Mouse (Mus musculus) brain, embryonic 18.5 days (tissue): ENCODE measurements at regions not wholly inside any gene's neighbourhood (a gene's known extent, or its start where the extent isn't known, plus 50 kb on each side); places are given as distances from the start of the nearest gene placed in this dataset.

Experiments
- DNase-seq: peaks from one replicate; pipeline ENCODE4 v3.0.0-alpha.2; 2012; ENCODE audit warnings: low read depth, low spot score

- DNase-seq, result no peak
Observed at GRCm38 (mm10) chr10:126748696-126749466, 152.3 kb downstream of the Atp23 start.

DNA sequence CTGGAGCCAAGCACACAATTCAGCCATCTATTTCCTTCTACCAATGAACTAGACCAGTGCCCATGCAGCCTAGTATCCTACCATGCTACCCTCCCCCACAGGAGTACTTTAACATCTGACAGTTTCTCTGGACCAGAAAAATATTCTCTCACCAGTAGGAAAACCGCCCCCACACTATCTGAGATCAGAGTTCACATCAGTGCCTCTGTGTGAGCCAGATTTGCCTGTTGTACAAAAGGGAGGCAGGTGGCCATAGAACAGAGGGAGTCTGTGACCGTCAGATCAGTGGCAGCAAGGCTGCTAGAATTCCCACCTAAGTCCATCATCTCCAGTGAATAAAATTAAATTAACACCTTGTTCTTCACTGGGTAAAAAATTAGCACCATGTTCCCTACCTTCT lies 166.5 kb downstream of the Atp23 start:
- no peak for DNase-seq

DNA sequence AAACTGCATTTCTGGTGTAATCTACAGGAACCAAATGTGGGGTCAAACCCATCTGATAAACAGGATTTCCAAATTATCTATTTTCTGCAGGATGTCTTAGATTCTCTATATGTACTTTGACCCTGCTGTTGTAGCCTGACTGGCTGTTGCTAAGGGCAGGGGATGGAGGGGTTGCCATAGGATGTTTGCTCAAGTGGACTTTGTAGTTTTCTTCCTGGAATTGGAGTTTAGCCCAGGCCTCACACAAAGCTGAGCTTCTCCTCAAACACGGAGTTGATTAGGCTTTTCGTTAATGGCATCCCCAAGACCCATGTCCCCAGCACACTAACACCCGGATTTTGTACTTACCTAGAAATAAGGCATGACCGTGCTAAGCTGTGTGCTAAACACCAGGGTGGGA lies 173.3 kb downstream of the Atp23 start:
- no peak for DNase-seq

- DNase-seq, result no peak
Observed at GRCm38 (mm10) chr10:126717961-126718360, 183.2 kb downstream of the Atp23 start.

DNA sequence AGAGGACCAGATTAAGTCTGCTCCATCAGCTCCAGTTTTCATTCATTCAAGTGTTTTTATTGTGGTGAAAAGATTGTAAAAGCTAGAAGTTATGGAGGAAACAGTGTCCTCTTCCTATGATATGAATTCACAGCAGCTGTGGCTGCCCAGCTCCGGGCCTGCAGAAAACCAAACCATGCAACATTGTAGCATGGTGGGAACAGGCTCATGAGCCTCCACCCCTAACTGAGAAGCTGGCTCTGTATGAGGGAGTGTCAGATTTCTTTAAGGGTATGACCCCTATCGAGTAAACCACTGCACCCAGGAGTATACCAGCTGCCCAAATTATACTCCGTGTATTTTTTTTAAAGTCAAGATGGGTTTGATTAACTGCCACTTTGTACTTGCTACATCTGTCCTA lies 189.4 kb downstream of the Atp23 start:
- DNase-seq, result no peak

GRCm38 (mm10) chr10:126709219-126709917 lies 191.8 kb downstream of the Atp23 start:
- DNase-seq, result peak; percentile 30

DNA sequence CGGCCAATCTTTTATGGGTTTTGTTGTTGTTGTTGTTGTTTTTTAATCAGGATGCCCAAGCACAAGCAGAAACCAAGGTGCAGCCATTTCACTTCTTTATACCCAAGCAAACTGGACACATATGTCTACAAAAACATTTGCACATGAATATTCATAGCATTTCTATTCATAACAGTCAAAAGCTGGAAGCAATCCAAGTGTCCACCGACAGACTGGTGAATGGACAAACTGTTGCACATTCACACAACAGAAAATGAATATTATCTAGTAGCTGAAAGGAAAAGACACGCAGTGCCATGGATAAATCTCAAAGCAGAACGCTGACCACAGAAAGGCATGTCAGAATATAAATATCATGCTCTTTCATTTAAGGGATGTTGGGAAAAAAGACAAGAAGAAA lies 192.4 kb downstream of the Atp23 start:
- peak; percentile 30 for DNase-seq

DNA sequence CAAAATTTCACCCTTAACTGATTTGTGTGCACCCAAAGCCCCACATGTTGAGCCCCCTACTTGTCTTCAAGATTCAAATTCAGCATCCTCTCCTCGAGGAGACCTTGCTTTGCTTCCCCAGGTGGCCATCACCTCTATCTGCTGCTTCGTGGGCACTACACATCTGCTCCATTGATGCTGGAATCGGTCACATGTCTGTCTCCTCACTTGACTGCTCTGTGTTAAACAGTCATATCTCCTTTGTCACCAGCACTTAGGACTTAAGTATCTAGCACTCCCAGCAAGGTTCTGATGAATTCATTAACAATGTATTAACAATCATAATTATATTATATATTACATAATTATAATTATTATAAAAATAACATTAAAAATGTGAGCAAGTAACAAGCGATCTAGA lies 192.9 kb downstream of the Atp23 start:
- DNase-seq, result no peak

GRCm38 (mm10) chr10:126697086-126697485 lies 204.1 kb downstream of the Atp23 start:
- no peak for DNase-seq

DNA sequence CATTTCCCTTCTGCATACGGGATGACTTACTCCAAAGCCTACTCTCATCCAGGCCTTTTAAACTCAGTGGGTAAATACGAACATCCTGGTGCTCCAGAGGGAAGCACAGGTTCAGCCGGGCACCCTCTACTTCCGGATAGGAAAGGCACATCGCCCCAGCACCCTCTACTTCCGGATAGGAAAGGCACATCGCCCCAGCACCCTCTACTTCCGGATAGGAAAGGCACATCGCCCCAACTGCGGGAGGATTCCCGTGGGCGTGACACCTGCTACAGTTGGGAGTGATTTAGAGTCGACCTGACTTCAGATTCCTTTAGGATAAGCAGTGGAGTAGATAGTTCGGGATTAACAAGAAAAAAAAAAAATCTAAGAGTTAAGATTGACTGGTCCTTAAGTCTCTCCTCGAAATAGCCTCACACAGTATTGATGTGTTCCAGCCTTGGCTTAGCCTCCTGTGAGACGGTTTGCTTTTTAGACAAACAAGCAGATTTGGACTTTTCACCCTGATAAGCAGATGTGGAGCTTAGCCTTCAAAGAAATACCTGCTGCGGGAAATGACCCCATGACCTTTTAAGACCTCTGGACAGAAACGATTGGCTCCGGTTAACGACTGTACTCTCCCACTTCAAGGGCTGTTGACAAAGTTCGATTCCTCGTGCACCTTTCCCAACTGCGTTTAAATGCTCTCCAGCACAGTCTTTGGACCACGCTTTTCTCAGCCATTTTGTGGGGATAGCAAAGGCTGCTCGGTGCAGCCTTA lies 210.1 kb downstream of the Atp23 start:
- no peak for DNase-seq

- DNase-seq, result no peak
Observed at GRCm38 (mm10) chr10:126680275-126681184, 220.6 kb downstream of the Atp23 start.

GRCm38 (mm10) chr10:126679224-126680120 lies 221.7 kb downstream of the Atp23 start:
- no peak for DNase-seq

- DNase-seq, result no peak
Observed at GRCm38 (mm10) chr10:126673437-126673836, 227.7 kb downstream of the Atp23 start.

GRCm38 (mm10) chr10:126664408-126665083 lies 236.6 kb downstream of the Atp23 start:
- no peak for DNase-seq

- DNase-seq, result no peak
Observed at GRCm38 (mm10) chr10:126663461-126664013, 237.6 kb downstream of the Atp23 start.

- DNase-seq, result no peak
Observed at GRCm38 (mm10) chr10:126662765-126663164, 238.4 kb downstream of the Atp23 start.

GRCm38 (mm10) chr10:126661095-126661615 lies 240.0 kb downstream of the Atp23 start:
- no peak for DNase-seq

DNA sequence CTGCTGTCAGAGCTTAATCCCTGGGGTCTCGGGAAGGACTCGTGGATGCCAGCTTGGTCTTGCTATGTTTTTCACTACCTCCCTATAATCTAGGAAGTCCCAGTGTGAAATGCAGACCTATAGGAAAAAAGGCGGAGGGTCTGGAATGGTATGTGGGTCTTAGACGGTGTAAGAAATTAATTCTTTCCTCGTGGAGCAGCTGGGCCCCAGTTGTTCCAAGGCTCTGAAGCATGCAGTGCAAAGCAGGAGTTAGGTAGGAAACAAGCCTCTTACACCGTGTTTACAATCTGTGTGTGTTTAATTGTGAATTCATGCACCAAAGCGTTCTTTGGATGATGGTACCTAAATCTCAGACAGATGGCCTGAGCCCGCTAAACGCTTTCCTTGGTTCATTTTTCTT lies 241.1 kb downstream of the Atp23 start:
- DNase-seq, result no peak

GRCm38 (mm10) chr10:126652693-126653092 lies 248.5 kb downstream of the Atp23 start:
- DNase-seq, result no peak
